Mouse (Mus musculus) forebrain, embryonic 15.5 days (tissue): ENCODE data around the gene Kcnab1. TPM values are rescaled to one million over a fixed set of nuclear protein-coding genes. Genes with fewer than 3 reads are reported as not detected.
A peak's percentile ranks its signal among the peaks of the same experiment; 100 is the strongest.

Source experiments
- ATAC-seq: fragments of 200-750 bp; cut with Nextera tagmentation; replicated peaks from 2 replicates; pipeline ENCODE4 v1.8.0; 2017; ENCODE audit warnings: mild to moderate bottlenecking, moderate TSS enrichment, moderate library complexity
- H3K27ac ChIP-seq: fragments of 300-500 bp; sonication (generic); replicated peaks from 2 replicates; pipeline ENCODE4 v1.5.1; 2015; ENCODE audit warnings: mild to moderate bottlenecking, inconsistent platforms
- H3K27me3 ChIP-seq: fragments of 300-500 bp; sonication (generic); 2 replicates; pipeline ENCODE4 v1.6.1; 2015; ENCODE audit warnings: inconsistent platforms
- H3K36me3 ChIP-seq: fragments of 300-500 bp; sonication (generic); 2 replicates; pipeline ENCODE4 v1.6.1; 2015; ENCODE audit warnings: mild to moderate bottlenecking, inconsistent platforms
- H3K4me1 ChIP-seq: fragments of 300-500 bp; sonication (generic); 2 replicates; pipeline ENCODE4 v1.6.1; 2015; ENCODE audit warnings: inconsistent platforms
- H3K4me2 ChIP-seq: fragments of 300-500 bp; sonication (generic); replicated peaks from 2 replicates; pipeline ENCODE4 v1.6.1; 2015; ENCODE audit warnings: mild to moderate bottlenecking, inconsistent platforms
- H3K4me3 ChIP-seq: fragments of 300-500 bp; sonication (generic); 2 replicates; pipeline ENCODE4 v1.5.1; 2015; ENCODE audit warnings: mild to moderate bottlenecking, inconsistent platforms
- H3K9ac ChIP-seq: fragments of 300-500 bp; sonication (generic); replicated peaks from 2 replicates; pipeline ENCODE4 v1.6.1; 2015; ENCODE audit warnings: mild to moderate bottlenecking, inconsistent platforms
- H3K9me3 ChIP-seq: fragments of 300-500 bp; sonication (generic); 2 replicates; pipeline ENCODE4 v1.6.1; 2016; ENCODE audit warnings: inconsistent platforms
- WGBS: fragments of 180-500 bp; shearing (Covaris S2); methylation state at CpG from one replicate; pipeline ENCODE4 v1.1.7; 2015; ENCODE audit warnings: mixed read lengths; 5-methylcytosine and 5-hydroxymethylcytosine counted together
- polyA plus RNA-seq: library from polyadenylated mRNA; unstranded; fragments of >200 nt; fragmentation: Nextera tagmentation; extraction: Ambion mirVana; gene quantifications from 2 replicates; pipeline ENCODE4 v1.2.1, GENCODE M21; 2015

The Kcnab1 gene
- polyA plus RNA-seq, 1 experiment from 2014 or later = 6.5 TPM

GRCm38 (mm10) chr3:65138739-65139138, 29.6 kb downstream of the Kcnab1 start:
- ATAC-seq = no peak
- Histone ChIP-seq H3K27me3 (no peaks in the 10 kb centered on the region), H3K4me1 (no peaks in the 10 kb centered on the region), H3K4me3 (no peak overlapping the region), H3K9me3 (no peaks in the 10 kb centered on the region), H3K4me2 (no peak overlapping the region), H3K36me3 (no peaks in the 10 kb centered on the region), H3K9ac (no peak overlapping the region), H3K27ac (no peak overlapping the region)
- 86% methylated on average over 3 of the region's 3 CpGs for WGBS

GRCm38 (mm10) chr3:65145152-65145551, 36.0 kb downstream of the Kcnab1 start:
- H3K27me3 ChIP-seq = no peaks in the 10 kb centered on the region
- H3K9ac ChIP-seq = no peak overlapping the region
- no peak overlapping the region for H3K4me3 ChIP-seq
- no peak overlapping the region for H3K4me2 ChIP-seq
- peak; percentile 66; the same call in 1 of the 2 replicates for ATAC-seq
- no peaks in the 10 kb centered on the region for H3K4me1 ChIP-seq
- no peaks in the 10 kb centered on the region for H3K9me3 ChIP-seq
- H3K36me3 ChIP-seq = no peaks in the 10 kb centered on the region
- WGBS = 6% methylated on average over 5 of the region's 5 CpGs
- no peak overlapping the region for H3K27ac ChIP-seq

GRCm38 (mm10) chr3:65151808-65152207, 42.6 kb downstream of the Kcnab1 start:
- no peaks in the 10 kb centered on the region for H3K4me1 ChIP-seq
- H3K9me3 ChIP-seq = no peaks in the 10 kb centered on the region
- H3K27ac ChIP-seq = no peak overlapping the region
- no peak overlapping the region for H3K4me2 ChIP-seq
- no peaks in the 10 kb centered on the region for H3K27me3 ChIP-seq
- no peak overlapping the region for H3K9ac ChIP-seq
- WGBS = 84% methylated on average over 1 of the region's 1 CpGs
- no peak for ATAC-seq
- H3K36me3 ChIP-seq = no peaks in the 10 kb centered on the region
- H3K4me3 ChIP-seq = no peak overlapping the region

- Histone ChIP-seq H3K36me3 (no peaks in the 10 kb centered on the region), H3K9ac (no peak overlapping the region), H3K27me3 (no peaks in the 10 kb centered on the region), H3K4me2 (no peak overlapping the region), H3K4me1 (0 out of 2 replicates have a peak, but pooled peaks cover 5% of the 10 kb centered on the region), H3K9me3 (no peaks in the 10 kb centered on the region), H3K27ac (no peak overlapping the region), H3K4me3 (no peak overlapping the region)
- ATAC-seq = no peak; the same call in 1 of the 2 replicates
- WGBS = 57% methylated on average over 5 of the region's 5 CpGs
Observed at GRCm38 (mm10) chr3:65172964-65173363, 63.8 kb downstream of the Kcnab1 start.

GRCm38 (mm10) chr3:65174564-65174963, 65.4 kb downstream of the Kcnab1 start:
- peak; percentile 63; the same call in 1 of the 2 replicates for ATAC-seq
- WGBS = 61% methylated on average over 12 of the region's 12 CpGs
- no peak overlapping the region for H3K9ac ChIP-seq

GRCm38 (mm10) chr3:65175819-65176218, 66.6 kb downstream of the Kcnab1 start:
- H3K36me3 ChIP-seq = no peaks in the 10 kb centered on the region
- no peaks in the 10 kb centered on the region for H3K27me3 ChIP-seq
- WGBS = 86% methylated on average over 4 of the region's 4 CpGs
- 0 out of 2 replicates have a peak, but pooled peaks cover 5% of the 10 kb centered on the region for H3K4me1 ChIP-seq
- no peaks in the 10 kb centered on the region for H3K9me3 ChIP-seq
- no peak overlapping the region for H3K9ac ChIP-seq
- ATAC-seq = no peak
- no peak overlapping the region for H3K4me3 ChIP-seq
- no peak overlapping the region for H3K27ac ChIP-seq
- no peak overlapping the region for H3K4me2 ChIP-seq

More at GRCm38 (mm10) chr3:65174564-65174963, 65.4 kb downstream of the Kcnab1 start:
- Histone ChIP-seq H3K27me3 (no peaks in the 10 kb centered on the region), H3K27ac (no peak overlapping the region), H3K4me3 (no peak overlapping the region), H3K9me3 (no peaks in the 10 kb centered on the region), H3K36me3 (no peaks in the 10 kb centered on the region), H3K4me2 (no peak overlapping the region), H3K4me1 (0 out of 2 replicates have a peak, but pooled peaks cover 5% of the 10 kb centered on the region)

- no peak overlapping the region for H3K9ac ChIP-seq
- no peak for ATAC-seq
- H3K27ac ChIP-seq = no peak overlapping the region
- no peak overlapping the region for H3K4me3 ChIP-seq
- no peaks in the 10 kb centered on the region for H3K9me3 ChIP-seq
- H3K4me2 ChIP-seq = no peak overlapping the region
- H3K4me1 ChIP-seq = 0 out of 2 replicates have a peak, but pooled peaks cover 5% of the 10 kb centered on the region
- no peaks in the 10 kb centered on the region for H3K27me3 ChIP-seq
- H3K36me3 ChIP-seq = no peaks in the 10 kb centered on the region
Observed at GRCm38 (mm10) chr3:65176846-65177245, 67.7 kb downstream of the Kcnab1 start.

- no peak overlapping the region; the same call in 1 of the 2 replicates for H3K27ac ChIP-seq
- H3K4me2 ChIP-seq = no peak overlapping the region
- no peaks in the 10 kb centered on the region for H3K36me3 ChIP-seq
- H3K27me3 ChIP-seq = no peaks in the 10 kb centered on the region
- no peak overlapping the region for H3K9ac ChIP-seq
- H3K4me1 ChIP-seq = 0 out of 2 replicates have a peak, but pooled peaks cover 6% of the 10 kb centered on the region
- H3K4me3 ChIP-seq = no peak overlapping the region
- 42% methylated on average over 7 of the region's 7 CpGs for WGBS
- no peaks in the 10 kb centered on the region for H3K9me3 ChIP-seq
- no peak for ATAC-seq
Observed at GRCm38 (mm10) chr3:65187833-65188698, 78.9 kb downstream of the Kcnab1 start.

DNA sequence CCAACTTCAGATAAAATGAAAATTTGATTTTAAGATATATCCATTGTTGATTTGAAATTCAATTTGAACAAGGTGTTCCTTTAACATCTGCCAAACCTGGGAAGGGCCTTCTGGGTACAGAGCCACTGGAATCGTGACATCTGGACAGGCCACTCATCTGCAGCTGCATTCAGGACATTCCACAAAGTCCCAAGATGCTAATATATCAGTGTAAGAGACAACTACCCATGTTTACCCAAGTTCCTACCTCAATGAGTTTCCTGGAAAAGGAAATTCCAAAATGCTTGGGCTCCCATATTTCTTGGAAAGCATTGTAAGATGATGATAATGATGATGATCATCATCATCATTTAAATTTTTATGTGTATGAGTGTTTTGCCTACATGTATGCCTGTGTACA, 91.4 kb downstream of the Kcnab1 start:
- Histone ChIP-seq H3K9ac (no peak overlapping the region), H3K9me3 (no peaks in the 10 kb centered on the region)
- no peak for ATAC-seq

GRCm38 (mm10) chr3:65203361-65204117, 94.4 kb downstream of the Kcnab1 start:
- Histone ChIP-seq H3K36me3 (no peaks in the 10 kb centered on the region), H3K9ac (no peak overlapping the region), H3K27ac (no peak overlapping the region), H3K4me1 (no peaks in the 10 kb centered on the region), H3K27me3 (no peaks in the 10 kb centered on the region), H3K9me3 (no peaks in the 10 kb centered on the region), H3K4me3 (no peak overlapping the region), H3K4me2 (no peak overlapping the region)
- ATAC-seq = no peak
- 62% methylated on average over 8 of the region's 8 CpGs for WGBS

More for the DNA sequence above, 91.4 kb downstream of the Kcnab1 start:
- H3K36me3 ChIP-seq = no peaks in the 10 kb centered on the region
- no peak overlapping the region for H3K4me3 ChIP-seq
- H3K27me3 ChIP-seq = no peaks in the 10 kb centered on the region
- H3K4me2 ChIP-seq = no peak overlapping the region
- WGBS = 93% methylated on average over 1 of the region's 1 CpGs
- H3K4me1 ChIP-seq = no peaks in the 10 kb centered on the region
- no peak overlapping the region for H3K27ac ChIP-seq

- H3K27me3 ChIP-seq = no peaks in the 10 kb centered on the region
- H3K27ac ChIP-seq = no peak overlapping the region
- no peaks in the 10 kb centered on the region for H3K9me3 ChIP-seq
- 63% methylated on average over 6 of the region's 6 CpGs for WGBS
- H3K36me3 ChIP-seq = no peaks in the 10 kb centered on the region
- H3K4me3 ChIP-seq = no peak overlapping the region
- ATAC-seq = no peak
- H3K9ac ChIP-seq = no peak overlapping the region
- no peak overlapping the region for H3K4me2 ChIP-seq
- H3K4me1 ChIP-seq = no peaks in the 10 kb centered on the region
Observed at GRCm38 (mm10) chr3:65204356-65205075, 95.3 kb downstream of the Kcnab1 start.
